Mouse (Mus musculus) liver, embryonic 14.5 days (tissue): Measurements from ENCODE around the gene Cnp.

Experiments
- CTCF ChIP-seq: IDR thresholded peaks from 2 replicates; pipeline ENCODE4 v1.5.1; 2016; ENCODE audit warnings: antibody characterized with exemption, low read depth, control low read depth
- EP300 ChIP-seq: IDR thresholded peaks from 2 replicates; pipeline ENCODE4 v1.6.1; 2016; ENCODE audit warnings: antibody characterized with exemption, low read depth

- TF ChIP-seq CTCF (no peak), EP300 (no peak)
Observed at GRCm38 (mm10) chr11:100549466-100549865, 25.2 kb upstream of the Cnp start.
